Comparison of ENCODE assay signal across 28 mouse cellular contexts in the genomic region with DNA sequence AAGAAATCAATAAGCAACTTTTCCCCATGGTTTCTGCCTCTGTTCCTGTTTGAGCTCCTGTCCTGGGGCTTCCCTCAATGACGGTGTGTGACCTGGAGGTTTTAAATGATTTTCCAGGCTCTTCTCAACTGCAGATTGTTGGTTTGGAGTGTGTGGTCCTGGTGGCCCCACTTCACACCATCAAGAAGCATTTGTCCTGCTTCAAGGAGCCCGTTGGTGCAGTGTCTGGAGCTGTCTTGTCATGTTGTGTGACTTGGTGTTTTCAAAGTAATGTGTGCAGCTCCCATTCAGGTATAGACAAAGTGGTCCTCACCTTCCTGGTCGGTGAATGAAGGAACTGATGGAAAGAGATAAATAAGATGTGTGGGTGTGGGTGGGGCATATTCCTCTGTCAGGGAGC. TPM values are rescaled to one million over a fixed set of nuclear protein-coding genes. Genes with fewer than 3 reads are reported as not detected.
"Had no signal": no experiment of that assay in that cellular context is flagged by ENCODE, and none has a peak within 500 bp of the region (broad histone marks: within the 10 kb centered on the region; RNA-seq: fewer than 3 reads in every experiment).

No protein-coding gene starts in this region.

- H3K9me3 ChIP-seq: intestine, embryonic 15.5 days; kidney, embryonic 15.5 days; limb, embryonic 12.5 days; limb, embryonic 15.5 days; midbrain, embryonic 10.5 days; midbrain, embryonic 13.5 days; stomach, embryonic 15.5 days had no signal

- DNase-seq: kidney, adult 11 months; kidney, postnatal 10 days; kidney, postnatal 4 days; left cerebral cortex, postnatal 4 days; lung, adult 2 months; lung, postnatal 14 days; right cerebral cortex, adult 18-20 months; right cerebral cortex, postnatal 25 days; spleen, adult 18-20 months; thymus, postnatal 25 days had no signal

- ATAC-seq: intestine, embryonic 15.5 days; midbrain, embryonic 13.5 days had no signal

- H3K4me2 ChIP-seq: intestine, embryonic 15.5 days; kidney, embryonic 15.5 days; limb, embryonic 12.5 days; limb, embryonic 15.5 days; midbrain, embryonic 13.5 days; stomach, embryonic 15.5 days had no signal

- H3K4me3 ChIP-seq: intestine, embryonic 15.5 days; kidney, embryonic 15.5 days; limb, embryonic 12.5 days; limb, embryonic 15.5 days; midbrain, embryonic 10.5 days; midbrain, embryonic 13.5 days; stomach, embryonic 15.5 days had no signal

- H3K4me1 ChIP-seq: intestine, embryonic 15.5 days; limb, embryonic 12.5 days; limb, embryonic 15.5 days; stomach, embryonic 15.5 days had no signal

- H3K36me3 ChIP-seq: intestine, embryonic 15.5 days; kidney, embryonic 15.5 days; limb, embryonic 12.5 days; limb, embryonic 15.5 days; midbrain, embryonic 10.5 days; midbrain, embryonic 13.5 days; stomach, embryonic 15.5 days had no signal

- H3K27ac ChIP-seq: intestine, embryonic 15.5 days; kidney, embryonic 15.5 days; limb, embryonic 12.5 days; limb, embryonic 15.5 days; macrophage; midbrain, embryonic 13.5 days; stomach, embryonic 15.5 days had no signal

- H3K27me3 ChIP-seq: intestine, embryonic 15.5 days; kidney, embryonic 15.5 days; limb, embryonic 12.5 days; limb, embryonic 15.5 days; midbrain, embryonic 13.5 days; stomach, embryonic 15.5 days had no signal

- H3K9ac ChIP-seq: intestine, embryonic 15.5 days; kidney, embryonic 15.5 days; limb, embryonic 12.5 days; limb, embryonic 15.5 days; midbrain, embryonic 13.5 days; stomach, embryonic 15.5 days had no signal

RNA-seq across cellular contexts. Expression of a gene that starts 20.0 kb away (rescaled TPM):
- total RNA-seq: layer of hippocampus, adult 18-20 months; layer of hippocampus, postnatal 14 days; left cerebral cortex, adult 8-10 months; left cerebral cortex, postnatal 14 days; left cerebral cortex, postnatal 4 days; megakaryocyte, adult 5-6 weeks; midbrain, postnatal 0 days had no signal
- polyA plus RNA-seq: intestine, embryonic 15.5 days; kidney, embryonic 15.5 days; limb, embryonic 12.5 days; limb, embryonic 15.5 days; lung, adult 2 months; lung, embryonic 16.5 days; macrophage; midbrain, embryonic 10.5 days; midbrain, embryonic 13.5 days; midbrain, postnatal 0 days; neural tube, embryonic 11.5 days; neural tube, embryonic 14.5 days; stomach, embryonic 15.5 days; thymus, postnatal 0 days had no signal
